Mouse (Mus musculus): ENCODE measurements around the gene Fam169a. TPM values are rescaled to one million over a fixed set of nuclear protein-coding genes. Genes with fewer than 3 reads are reported as not detected.
A peak's percentile ranks its signal among the peaks of the same experiment; 100 is the strongest.
"Not testable (repeated sequence)": the region's sequence is repeated elsewhere in the genome, so short reads cannot be mapped to it uniquely, and the experiment has no call there.

The Fam169a gene
- total RNA-seq, 2 experiments from 2014 or later: 1.8 to 14.0 TPM

- no peak for DNase-seq
Measured at GRCm38 (mm10) chr13:97080201-97080600, 13.1 kb downstream of the Fam169a start.

DNA sequence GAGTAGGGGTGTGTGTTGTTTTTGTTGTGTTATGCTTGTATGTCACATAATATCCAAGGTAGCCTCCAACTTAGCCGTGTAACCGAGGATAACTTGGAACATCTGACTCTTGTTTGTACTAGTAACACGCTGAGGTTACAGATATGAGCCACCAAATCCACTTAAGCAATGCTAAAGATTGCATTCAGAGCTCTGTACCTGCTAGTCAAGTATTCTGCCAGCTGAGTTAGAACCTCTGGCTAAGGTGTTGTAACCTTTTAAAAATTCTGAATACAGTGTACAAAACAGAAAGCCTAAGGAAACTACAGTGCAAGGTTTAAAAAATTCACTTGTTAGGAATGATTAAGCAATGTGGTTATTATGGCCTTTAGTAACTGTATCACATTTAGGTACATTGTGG is 13.5 kb downstream of the Fam169a start:
- no peak for DNase-seq

DNA sequence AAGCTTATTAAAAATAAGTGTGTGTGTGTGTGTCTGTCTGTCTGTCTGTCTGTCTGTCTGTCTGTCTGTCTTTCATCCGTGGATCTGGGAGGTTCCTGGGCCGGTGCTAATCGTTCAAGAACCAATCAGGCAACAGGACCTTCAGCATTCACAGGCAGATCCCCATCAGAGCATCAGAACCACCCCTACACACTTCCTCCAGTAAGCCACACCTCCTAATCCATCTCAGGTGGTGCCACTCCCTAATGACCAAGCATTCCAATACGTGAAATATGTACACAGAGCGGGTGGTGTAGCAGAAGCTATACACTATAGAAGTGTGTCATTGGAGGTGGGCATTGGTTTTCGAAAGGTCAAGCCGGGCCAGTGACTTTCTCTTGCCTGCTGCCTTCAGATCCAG is 15.3 kb downstream of the Fam169a start:
- no peak for DNase-seq

GRCm38 (mm10) chr13:97086316-97086715 is 19.2 kb downstream of the Fam169a start:
- no peak for DNase-seq

- DNase-seq: peak; percentile 18 to 40
Measured at GRCm38 (mm10) chr13:97087421-97087820, 20.3 kb downstream of the Fam169a start.

DNA sequence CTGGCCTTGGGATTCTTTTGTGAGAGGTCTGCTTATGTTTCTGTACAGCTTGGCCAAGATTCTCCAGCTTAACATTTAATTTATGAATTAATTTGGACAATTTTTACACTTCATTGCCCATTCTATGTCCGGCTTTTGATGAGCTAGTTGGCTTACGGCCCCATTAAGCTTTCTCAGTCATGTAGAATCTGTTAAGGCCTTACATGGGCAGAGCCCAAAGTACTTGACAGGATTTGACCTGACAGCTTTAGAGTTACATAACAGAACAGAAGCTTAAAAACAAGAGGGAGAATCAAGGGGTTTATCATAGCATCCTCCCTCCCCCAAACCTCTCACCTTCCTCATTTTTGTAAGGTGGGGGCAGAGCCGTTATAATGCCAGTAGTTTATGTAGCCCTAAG is 21.1 kb downstream of the Fam169a start:
- no peak for DNase-seq

GRCm38 (mm10) chr13:97095726-97096125 is 28.6 kb downstream of the Fam169a start:
- no peak for DNase-seq

DNA sequence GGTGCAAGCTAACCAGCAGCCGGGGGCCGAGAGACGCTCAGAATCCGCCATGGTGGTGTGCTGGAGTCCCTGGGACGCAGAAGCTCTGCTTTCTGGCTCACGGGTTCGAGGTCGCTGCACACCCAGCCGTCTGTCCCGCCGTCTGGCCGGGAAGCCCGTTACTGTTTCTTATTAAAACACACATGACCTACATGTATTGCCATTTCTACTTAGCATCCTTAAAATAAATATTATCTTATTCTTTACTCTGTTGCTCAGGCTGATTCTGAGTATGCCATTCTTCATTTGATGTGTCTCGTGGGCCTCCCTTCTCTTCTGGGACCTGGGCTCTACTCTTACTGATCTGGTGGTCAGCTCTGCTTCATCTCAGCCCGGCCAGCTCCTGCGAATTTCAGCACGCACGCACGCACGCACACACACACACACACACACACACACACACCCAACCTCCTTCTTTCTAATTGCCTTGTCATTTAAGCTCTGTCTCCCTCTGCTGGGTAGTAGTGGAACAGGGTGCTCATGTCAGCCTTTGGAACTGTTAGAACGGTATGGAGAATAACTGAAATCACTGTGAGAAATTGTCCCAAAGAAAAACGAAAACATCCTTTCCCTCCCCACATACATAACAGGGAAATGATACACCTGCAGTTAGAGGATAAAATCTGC is 32.2 kb downstream of the Fam169a start, which contains the start of gene Gm6169:
Gene Gm6169, minus strand, starts transcription at position 51 of the 666 bp plus-strand sequence.
- DNase-seq: peak; percentile 34 to 52

DNA sequence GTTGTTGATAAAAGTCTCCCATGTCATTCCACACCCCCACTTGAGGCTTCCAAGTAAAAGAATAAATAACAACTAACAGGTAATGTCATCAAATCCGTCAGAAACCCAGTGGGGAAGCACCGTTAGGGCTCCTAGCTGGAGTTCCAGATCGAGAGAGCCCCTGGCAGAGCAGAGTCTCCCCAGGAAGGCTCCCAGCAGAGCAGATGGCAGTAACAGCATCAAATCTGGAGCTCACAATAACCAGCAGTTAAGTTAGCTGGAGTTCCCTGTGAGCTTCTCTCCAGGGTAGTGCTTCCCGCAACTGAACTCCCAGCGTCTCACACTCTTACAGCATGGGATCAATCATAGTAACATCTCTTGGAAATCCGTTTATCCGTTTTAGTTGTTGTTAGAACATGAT is 37.9 kb downstream of the Fam169a start:
- DNase-seq: no peak

- DNase-seq: not testable (repeated sequence)
Measured at GRCm38 (mm10) chr13:97107721-97108120, 40.6 kb downstream of the Fam169a start.

DNA sequence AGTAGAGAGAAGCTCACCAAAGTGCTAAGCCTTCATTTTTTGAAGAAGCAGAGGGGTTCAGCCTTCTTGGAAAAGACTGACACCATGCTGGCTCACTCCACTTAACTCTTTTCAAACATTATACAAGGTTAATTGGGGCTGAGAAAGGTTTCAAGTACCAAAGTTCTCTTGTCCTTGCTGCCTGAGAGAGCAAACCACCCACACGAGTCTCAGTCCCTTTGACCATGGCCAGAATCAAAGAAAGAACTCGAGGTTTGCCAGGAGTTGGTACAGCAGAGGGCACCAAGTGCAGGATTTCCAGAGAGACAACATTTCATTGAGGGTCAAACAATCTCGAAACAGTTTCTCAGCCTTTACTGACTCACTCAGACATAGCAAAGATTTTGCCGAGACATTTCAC is 42.0 kb downstream of the Fam169a start:
- no peak for DNase-seq

GRCm38 (mm10) chr13:97121341-97121740 is 54.3 kb downstream of the Fam169a start:
- DNase-seq: no peak

- DNase-seq: not testable (repeated sequence)
Measured at GRCm38 (mm10) chr13:97129654-97130053, 62.6 kb downstream of the Fam169a start.

GRCm38 (mm10) chr13:97130413-97130812 is 63.3 kb downstream of the Fam169a start:
- DNase-seq: not testable (repeated sequence)

GRCm38 (mm10) chr13:97137466-97138400 is 70.6 kb downstream of the Fam169a start, which contains the start of the genes Gfm2 and Nsa2:
Gene Gfm2 (plus strand): TSS chr13:97137937.
Gene Nsa2 (minus strand): TSS chr13:97137937.
- peak; percentile 87 to 89 for DNase-seq

DNA sequence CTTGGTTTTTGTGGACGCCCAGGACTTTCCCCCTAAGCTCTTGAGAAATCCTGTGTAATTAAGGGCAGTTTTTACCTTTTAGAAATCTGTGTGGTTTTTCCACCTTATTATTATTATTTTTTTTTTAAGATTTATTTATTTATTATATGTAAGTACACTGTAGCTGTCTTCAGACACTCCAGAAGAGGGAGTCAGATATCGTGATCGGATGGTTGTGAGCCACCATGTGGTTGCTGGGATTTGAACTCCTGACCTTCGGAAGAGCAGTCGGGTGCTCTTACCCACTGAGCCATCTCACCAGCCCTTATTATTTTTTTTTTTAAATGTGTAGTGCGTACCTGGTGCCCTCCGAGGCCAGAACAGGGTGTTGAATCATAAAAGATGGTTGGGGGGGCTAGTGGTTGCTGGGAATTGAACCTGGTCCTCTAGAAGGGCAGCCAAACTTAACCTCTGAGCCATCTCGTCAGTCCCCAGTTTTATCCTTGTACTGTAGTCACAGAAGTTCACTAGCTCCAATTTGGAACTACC is 71.4 kb downstream of the Fam169a start:
- DNase-seq: not testable (repeated sequence)

DNA sequence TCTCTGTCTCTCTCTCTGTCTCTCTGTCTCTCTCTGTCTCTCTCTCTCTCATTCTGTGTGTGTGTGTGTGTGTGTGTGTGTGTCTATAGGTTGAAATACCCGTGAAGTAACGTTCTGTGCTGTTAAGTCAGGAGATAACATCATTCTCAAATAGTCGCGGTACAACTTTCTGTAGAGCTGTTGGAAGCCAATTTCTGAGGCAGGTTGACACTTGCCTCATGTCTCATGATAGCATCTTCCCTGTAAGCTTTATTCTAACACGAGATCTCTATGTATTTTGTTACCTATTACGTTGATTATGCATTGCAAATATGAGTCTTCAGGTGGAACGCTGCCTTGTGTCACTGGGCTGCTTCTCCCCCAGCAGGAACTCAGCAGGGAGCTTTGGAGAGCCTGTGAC is 75.2 kb downstream of the Fam169a start:
- no peak for DNase-seq

GRCm38 (mm10) chr13:97145834-97146233 is 78.7 kb downstream of the Fam169a start:
- DNase-seq: peak; percentile 29 to 63

GRCm38 (mm10) chr13:97175520-97176264 is 108.6 kb downstream of the Fam169a start:
- DNase-seq: no peak

- no peak for DNase-seq
Measured at GRCm38 (mm10) chr13:97176731-97177130, 109.6 kb downstream of the Fam169a start.

- no peak for DNase-seq
Measured at GRCm38 (mm10) chr13:97178943-97179342, 111.9 kb downstream of the Fam169a start.
